Mouse (Mus musculus) liver, embryonic 15.5 days (tissue): ENCODE measurements around the gene Ap1m2. TPM values are rescaled to one million over a fixed set of nuclear protein-coding genes. Genes with fewer than 3 reads are reported as not detected.

Source experiments
- ATAC-seq: fragments of 200-750 bp; cut with Nextera tagmentation; 2 replicates; pipeline ENCODE4 v1.8.0; 2017; ENCODE audit warnings: moderate number of reproducible peaks, mild to moderate bottlenecking, moderate library complexity; ENCODE audit not compliant: insufficient read depth
- H3K27ac ChIP-seq: fragments of 300-500 bp; sonication (generic); replicated peaks from 2 replicates; pipeline ENCODE4 v1.5.1; 2015; ENCODE audit warnings: mild to moderate bottlenecking, inconsistent platforms
- H3K27me3 ChIP-seq: fragments of 300-500 bp; sonication (generic); 2 replicates; pipeline ENCODE4 v1.6.1; 2015; ENCODE audit warnings: mild to moderate bottlenecking, inconsistent platforms
- H3K36me3 ChIP-seq: fragments of 300-500 bp; sonication (generic); replicated peaks from 2 replicates; pipeline ENCODE4 v1.6.1; 2015; ENCODE audit warnings: moderate library complexity, mild to moderate bottlenecking, inconsistent platforms
- H3K4me1 ChIP-seq: fragments of 300-500 bp; sonication (generic); replicated peaks from 2 replicates; pipeline ENCODE4 v1.6.1; 2015; ENCODE audit warnings: inconsistent platforms
- H3K4me2 ChIP-seq: fragments of 300-500 bp; sonication (generic); 2 replicates; pipeline ENCODE4 v1.6.1; 2015; ENCODE audit warnings: moderate library complexity, mild to moderate bottlenecking, inconsistent platforms
- H3K4me3 ChIP-seq: fragments of 300-500 bp; sonication (generic); replicated peaks from 2 replicates; pipeline ENCODE4 v1.5.1; 2015; ENCODE audit warnings: mild to moderate bottlenecking, inconsistent platforms
- H3K9ac ChIP-seq: fragments of 300-500 bp; sonication (generic); 2 replicates; pipeline ENCODE4 v1.6.1; 2015; ENCODE audit warnings: moderate library complexity, mild to moderate bottlenecking, inconsistent platforms
- H3K9me3 ChIP-seq: fragments of 300-500 bp; sonication (generic); replicated peaks from 2 replicates; pipeline ENCODE4 v1.6.1; 2016; ENCODE audit warnings: inconsistent platforms
- WGBS: fragments of 180-500 bp; shearing (Covaris S2); methylation state at CpG from one replicate; pipeline ENCODE4 v1.1.7; 2015; ENCODE audit warnings: mixed read lengths; ENCODE audit not compliant: insufficient replicate concordance; 5-methylcytosine and 5-hydroxymethylcytosine counted together
- polyA plus RNA-seq: library from polyadenylated mRNA; unstranded; fragments of >200 nt; fragmentation: Nextera tagmentation; extraction: Ambion mirVana; gene quantifications from 2 replicates; pipeline ENCODE4 v1.2.1, GENCODE M21; 2015

The Ap1m2 gene
- polyA plus RNA-seq, 1 experiment from 2014 or later = 0.28 TPM

GRCm38 (mm10) chr9:21288404-21289336 lies 23.5 kb downstream of the Ap1m2 start:
- 58% methylated on average over 13 of the region's 13 CpGs for WGBS
- peak overlapping the region; percentile 93 for H3K4me3 ChIP-seq

GRCm38 (mm10) chr9:21287571-21288402 lies 24.4 kb downstream of the Ap1m2 start, which contains the start of gene Kri1:
Gene Kri1, minus strand, starts transcription at chr9:21287969.
- whole genome bisulfite sequencing = under 1% methylated on average over 59 of the region's 59 CpGs
- peaks cover 47% of the 10 kb centered on the region for H3K36me3 ChIP-seq
- peak within 1 kb of the TSS; percentile 95 for H3K9ac ChIP-seq
- H3K4me3 ChIP-seq = peak within 1 kb of the TSS; percentile 93
- H3K9me3 ChIP-seq = no peaks in the 10 kb centered on the region
- H3K4me1 ChIP-seq = peaks cover 61% of the 10 kb centered on the region
- peak; percentile 71 for ATAC-seq
- H3K27me3 ChIP-seq = no peaks in the 10 kb centered on the region
- H3K27ac ChIP-seq = peak within 1 kb of the TSS; percentile 96
- peak within 1 kb of the TSS; percentile 90 for H3K4me2 ChIP-seq

More at GRCm38 (mm10) chr9:21288404-21289336, 23.5 kb downstream of the Ap1m2 start:
- Histone ChIP-seq H3K9ac (peak overlapping the region; percentile 95), H3K27me3 (no peaks in the 10 kb centered on the region), H3K27ac (peak overlapping the region; percentile 96), H3K9me3 (no peaks in the 10 kb centered on the region), H3K4me1 (peaks cover 62% of the 10 kb centered on the region), H3K4me2 (peak overlapping the region; percentile 90), H3K36me3 (peaks cover 42% of the 10 kb centered on the region)
- ATAC-seq = no peak

GRCm38 (mm10) chr9:21286753-21287152 lies 25.4 kb downstream of the Ap1m2 start:
- WGBS = 10% methylated on average over 3 of the region's 3 CpGs
- Histone ChIP-seq H3K4me3 (peak overlapping the region; percentile 93), H3K27ac (peak overlapping the region; percentile 96), H3K9ac (peak overlapping the region; percentile 95), H3K4me1 (peaks cover 51% of the 10 kb centered on the region), H3K27me3 (no peaks in the 10 kb centered on the region), H3K9me3 (no peaks in the 10 kb centered on the region), H3K4me2 (peak overlapping the region; percentile 90), H3K36me3 (peaks cover 57% of the 10 kb centered on the region)
- ATAC-seq = no peak

GRCm38 (mm10) chr9:21283994-21284393 lies 28.1 kb downstream of the Ap1m2 start:
- WGBS = 76% methylated on average over 3 of the region's 3 CpGs
- ATAC-seq = no peak
- H3K36me3 ChIP-seq = peaks cover 78% of the 10 kb centered on the region

GRCm38 (mm10) chr9:21283591-21283990 lies 28.5 kb downstream of the Ap1m2 start:
- Histone ChIP-seq H3K9ac (no peak overlapping the region), H3K4me1 (peaks cover 46% of the 10 kb centered on the region), H3K9me3 (no peaks in the 10 kb centered on the region), H3K4me2 (no peak overlapping the region), H3K4me3 (no peak overlapping the region), H3K27ac (no peak overlapping the region; the same call in 1 of the 2 replicates), H3K36me3 (peaks cover 78% of the 10 kb centered on the region), H3K27me3 (no peaks in the 10 kb centered on the region)
- 83% methylated on average over 5 of the region's 5 CpGs for WGBS
- no peak for ATAC-seq

More at GRCm38 (mm10) chr9:21283994-21284393, 28.1 kb downstream of the Ap1m2 start:
- peaks cover 50% of the 10 kb centered on the region for H3K4me1 ChIP-seq
- peak overlapping the region; percentile 39; the same call in 1 of the 2 replicates for H3K27ac ChIP-seq
- H3K9me3 ChIP-seq = no peaks in the 10 kb centered on the region
- no peak overlapping the region for H3K4me2 ChIP-seq
- no peaks in the 10 kb centered on the region for H3K27me3 ChIP-seq
- no peak overlapping the region for H3K9ac ChIP-seq
- H3K4me3 ChIP-seq = no peak overlapping the region

GRCm38 (mm10) chr9:21277776-21278175 lies 34.4 kb downstream of the Ap1m2 start:
- Histone ChIP-seq H3K9ac (no peak overlapping the region), H3K4me1 (peaks cover 54% of the 10 kb centered on the region), H3K9me3 (no peaks in the 10 kb centered on the region), H3K27ac (0 out of 2 replicates have a peak overlapping the region, but pooled peaks have one; percentile 15), H3K4me3 (no peak overlapping the region), H3K36me3 (peaks cover 100% of the 10 kb centered on the region), H3K4me2 (no peak overlapping the region), H3K27me3 (no peaks in the 10 kb centered on the region)
- 85% methylated on average over 5 of the region's 5 CpGs for WGBS
- ATAC-seq = no peak

GRCm38 (mm10) chr9:21276307-21276706 lies 35.8 kb downstream of the Ap1m2 start:
- Histone ChIP-seq H3K27me3 (no peaks in the 10 kb centered on the region), H3K9me3 (no peaks in the 10 kb centered on the region), H3K4me3 (no peak overlapping the region), H3K4me1 (peaks cover 54% of the 10 kb centered on the region), H3K4me2 (no peak overlapping the region), H3K36me3 (peaks cover 100% of the 10 kb centered on the region), H3K9ac (no peak overlapping the region), H3K27ac (no peak overlapping the region)
- ATAC-seq = no peak
- 80% methylated on average over 8 of the region's 8 CpGs for WGBS

GRCm38 (mm10) chr9:21275727-21276126 lies 36.4 kb downstream of the Ap1m2 start:
- Histone ChIP-seq H3K9ac (no peak overlapping the region), H3K4me2 (no peak overlapping the region), H3K27me3 (no peaks in the 10 kb centered on the region), H3K36me3 (peaks cover 100% of the 10 kb centered on the region), H3K27ac (peak overlapping the region; percentile 35; the same call in 1 of the 2 replicates), H3K9me3 (no peaks in the 10 kb centered on the region), H3K4me3 (no peak overlapping the region), H3K4me1 (peaks cover 54% of the 10 kb centered on the region)
- no peak for ATAC-seq
- 91% methylated on average over 12 of the region's 12 CpGs for WGBS

GRCm38 (mm10) chr9:21275013-21275710 lies 37.0 kb downstream of the Ap1m2 start:
- H3K36me3 ChIP-seq = peaks cover 100% of the 10 kb centered on the region
- no peak overlapping the region for H3K9ac ChIP-seq
- H3K9me3 ChIP-seq = no peaks in the 10 kb centered on the region
- H3K4me2 ChIP-seq = no peak overlapping the region
- peaks cover 54% of the 10 kb centered on the region for H3K4me1 ChIP-seq
- peak; percentile 43 for ATAC-seq
- no peaks in the 10 kb centered on the region for H3K27me3 ChIP-seq
- H3K27ac ChIP-seq = peak overlapping the region; percentile 35
- H3K4me3 ChIP-seq = no peak overlapping the region
- WGBS = 58% methylated on average over 7 of the region's 7 CpGs

- peaks cover 48% of the 10 kb centered on the region for H3K4me1 ChIP-seq
- no peaks in the 10 kb centered on the region for H3K27me3 ChIP-seq
- WGBS = 81% methylated on average over 3 of the region's 3 CpGs
- no peak overlapping the region for H3K4me2 ChIP-seq
- no peak overlapping the region for H3K9ac ChIP-seq
- 0 out of 2 replicates have a peak overlapping the region, but pooled peaks have one; percentile 35 for H3K27ac ChIP-seq
- no peak overlapping the region for H3K4me3 ChIP-seq
- peaks cover 100% of the 10 kb centered on the region for H3K36me3 ChIP-seq
- H3K9me3 ChIP-seq = no peaks in the 10 kb centered on the region
- ATAC-seq = no peak
Observed at GRCm38 (mm10) chr9:21274336-21274735, 37.8 kb downstream of the Ap1m2 start.
